Mouse (Mus musculus) gastrocnemius, postnatal 25 days (tissue): ENCODE results near the gene Lenep. TPM values are rescaled to one million over a fixed set of nuclear protein-coding genes. Genes with fewer than 3 reads are reported as not detected.
A peak's percentile ranks its signal among the peaks of the same experiment; 100 is the strongest.

ENCODE experiments used
- DNase-seq: peaks from one replicate; pipeline ENCODE4 v3.0.0; 2022
- total RNA-seq, 2 experiments: library from RNA; stranded (reverse); gene quantifications; 1 replicate in 1 of 2; 2 replicates in 1 of 2; pipeline ENCODE4 v1.2.3; 2021

Gene Lenep
- total RNA-seq, 2 experiments from 2014 or later = 1.2 TPM; not detected in 1

- DNase-seq = peak; percentile 76
Observed at GRCm38 (mm10) chr3:89391663-89392511, 10.7 kb downstream of the Lenep start.

- peak; percentile 43 for DNase-seq
Observed at GRCm38 (mm10) chr3:89390699-89391662, 11.6 kb downstream of the Lenep start.

- peak; percentile 74 for DNase-seq
Observed at GRCm38 (mm10) chr3:89390111-89390515, 12.5 kb downstream of the Lenep start.

GRCm38 (mm10) chr3:89388901-89389740 lies 13.5 kb downstream of the Lenep start:
- DNase-seq = no peak

- peak; percentile 78 for DNase-seq
Observed at GRCm38 (mm10) chr3:89388134-89388881, 14.3 kb downstream of the Lenep start.

- peak; percentile 37 for DNase-seq
Observed at GRCm38 (mm10) chr3:89387632-89388031, 15.0 kb downstream of the Lenep start.

- peak; percentile 61 for DNase-seq
Observed at GRCm38 (mm10) chr3:89386438-89387420, 15.9 kb downstream of the Lenep start.

GRCm38 (mm10) chr3:89385451-89385850 lies 17.1 kb downstream of the Lenep start:
- no peak for DNase-seq

GRCm38 (mm10) chr3:89384331-89385076 lies 18.1 kb downstream of the Lenep start:
- no peak for DNase-seq

GRCm38 (mm10) chr3:89383651-89384255 lies 18.8 kb downstream of the Lenep start:
- DNase-seq = no peak

- no peak for DNase-seq
Observed at GRCm38 (mm10) chr3:89382950-89383349, 19.6 kb downstream of the Lenep start.

- DNase-seq = no peak
Observed at GRCm38 (mm10) chr3:89382033-89382882, 20.3 kb downstream of the Lenep start.

- DNase-seq = no peak
Observed at GRCm38 (mm10) chr3:89381233-89381632, 21.4 kb downstream of the Lenep start.

- no peak for DNase-seq
Observed at GRCm38 (mm10) chr3:89380711-89381110, 21.9 kb downstream of the Lenep start.

GRCm38 (mm10) chr3:89380291-89380690 lies 22.3 kb downstream of the Lenep start:
- DNase-seq = no peak

- no peak for DNase-seq
Observed at GRCm38 (mm10) chr3:89379388-89380131, 23.0 kb downstream of the Lenep start.
